Mouse (Mus musculus) large intestine, adult 2 months (tissue): ENCODE measurements around the gene Col7a1. TPM values are rescaled to one million over a fixed set of nuclear protein-coding genes. Genes with fewer than 3 reads are reported as not detected.

Experiments used
- DNase-seq: peaks from one replicate; pipeline ENCODE4 v3.0.0-alpha.2; 2012; ENCODE audit warnings: low read depth, low spot score
- WGBS: fragments of 180-500 bp; shearing (Covaris S2); methylation state at CpG from one replicate; pipeline ENCODE4 v1.1.7; 2018; 5-methylcytosine and 5-hydroxymethylcytosine counted together
- polyA plus RNA-seq: library from polyadenylated mRNA; depleted of rRNA; stranded (reverse); fragments of >200 nt; gene quantifications from 2 replicates; pipeline ENCODE4 v1.2.3, GENCODE M21; 2012; rRNA removed

The Col7a1 gene
- polyA plus RNA-seq, result 1.0 and 1.3 TPM in 2 replicates

GRCm38 (mm10) chr9:108953081-108953636, at the start of gene Col7a1:
Col7a1 (plus strand) TSS chr9:108953586.
- no peak for DNase-seq
- 8% methylated on average over 15 of the region's 15 CpGs for WGBS

- 62% methylated on average over 6 of the region's 6 CpGs for WGBS
- no peak for DNase-seq
These were observed 41.1 kb upstream of the Col7a1 start for GRCm38 (mm10) chr9:108912308-108912707.

GRCm38 (mm10) chr9:108913161-108913560, 40.2 kb upstream of the Col7a1 start:
- no peak for DNase-seq
- 83% methylated on average over 7 of the region's 7 CpGs for WGBS

- WGBS, result 50% methylated on average over 10 of the region's 10 CpGs
- no peak for DNase-seq
These were observed 39.8 kb upstream of the Col7a1 start for GRCm38 (mm10) chr9:108913621-108914020.

- WGBS, result 71% methylated on average over 6 of the region's 6 CpGs
- no peak for DNase-seq
These were observed 38.9 kb upstream of the Col7a1 start, which contains the start of gene Tmem89 for GRCm38 (mm10) chr9:108914491-108914890. Tmem89 (plus strand) TSS chr9:108914619.

GRCm38 (mm10) chr9:108925897-108926296, 27.5 kb upstream of the Col7a1 start:
- DNase-seq, result no peak
- WGBS, result 25% methylated on average over 8 of the region's 8 CpGs

- 49% methylated on average over 3 of the region's 3 CpGs for WGBS
- no peak for DNase-seq
These were observed 25.0 kb upstream of the Col7a1 start for GRCm38 (mm10) chr9:108928424-108928823.

GRCm38 (mm10) chr9:108935991-108936390, 17.4 kb upstream of the Col7a1 start:
- WGBS, result 10% methylated on average over 3 of the region's 3 CpGs
- no peak for DNase-seq

GRCm38 (mm10) chr9:108936418-108937364, 16.7 kb upstream of the Col7a1 start, which contains the start of gene Uqcrc1:
Uqcrc1 (plus strand) TSS chr9:108936633.
- peak; percentile 93 for DNase-seq
- under 1% methylated on average over 57 of the region's 58 CpGs for WGBS

- WGBS, result 80% methylated on average over 9 of the region's 9 CpGs
- DNase-seq, result no peak
These were observed 8.3 kb upstream of the Col7a1 start for GRCm38 (mm10) chr9:108945111-108945510.

- no peak for DNase-seq
- 80% methylated on average over 5 of the region's 5 CpGs for WGBS
These were observed 7.8 kb upstream of the Col7a1 start for GRCm38 (mm10) chr9:108945608-108946007.

- no peak for DNase-seq
- 51% methylated on average over 13 of the region's 13 CpGs for WGBS
These were observed 4.0 kb upstream of the Col7a1 start for GRCm38 (mm10) chr9:108949231-108949966.

- WGBS, result 82% methylated on average over 9 of the region's 9 CpGs
- DNase-seq, result no peak
These were observed 3.2 kb upstream of the Col7a1 start for GRCm38 (mm10) chr9:108949967-108950728.

- no peak for DNase-seq
- WGBS, result 82% methylated on average over 11 of the region's 11 CpGs
These were observed 1.9 kb downstream of the Col7a1 start for GRCm38 (mm10) chr9:108955241-108955640.

GRCm38 (mm10) chr9:108955846-108956245, 2.5 kb downstream of the Col7a1 start:
- 88% methylated on average over 11 of the region's 11 CpGs for WGBS
- DNase-seq, result no peak

- WGBS, result 65% methylated on average over 3 of the region's 3 CpGs
- no peak for DNase-seq
These were observed 10.2 kb downstream of the Col7a1 start for GRCm38 (mm10) chr9:108963577-108963976.

- DNase-seq, result no peak
- WGBS, result 81% methylated on average over 6 of the region's 6 CpGs
These were observed 11.0 kb downstream of the Col7a1 start for GRCm38 (mm10) chr9:108964338-108964737.

GRCm38 (mm10) chr9:108970623-108971022, 17.2 kb downstream of the Col7a1 start:
- 64% methylated on average over 8 of the region's 8 CpGs for WGBS
- DNase-seq, result no peak

- no peak for DNase-seq
- WGBS, result 77% methylated on average over 9 of the region's 9 CpGs
These were observed 23.1 kb downstream of the Col7a1 start for GRCm38 (mm10) chr9:108976483-108976882.
